Mouse (Mus musculus) heart, embryonic 11.5 days (tissue): ENCODE data around the gene Serf2. TPM values are rescaled to one million over a fixed set of nuclear protein-coding genes. Genes with fewer than 3 reads are reported as not detected.

Experiments
- ATAC-seq: fragments of 200-750 bp; cut with Nextera tagmentation; replicated peaks from 2 replicates; pipeline ENCODE4 v1.8.0; 2017; ENCODE audit warnings: moderate library complexity; ENCODE audit not compliant: insufficient number of reproducible peaks, low FRiP score, low TSS enrichment
- H3K27ac ChIP-seq: fragments of 300-500 bp; sonication (generic); 2 replicates; pipeline ENCODE4 v1.5.1; 2014; ENCODE audit warnings: mild to moderate bottlenecking, low read depth, low read length
- H3K27me3 ChIP-seq: fragments of 300-500 bp; sonication (generic); 2 replicates; pipeline ENCODE4 v1.6.1; 2014; ENCODE audit warnings: mild to moderate bottlenecking, low read length, mixed read lengths; ENCODE audit not compliant: control insufficient read depth, insufficient read depth
- H3K36me3 ChIP-seq: fragments of 300-500 bp; sonication (generic); 2 replicates; pipeline ENCODE4 v1.6.1; 2014; ENCODE audit warnings: mild to moderate bottlenecking, low read length, moderate library complexity, mixed read lengths; ENCODE audit not compliant: control insufficient read depth, insufficient read depth
- H3K4me1 ChIP-seq: fragments of 300-500 bp; sonication (generic); 2 replicates; pipeline ENCODE4 v1.6.1; 2014; ENCODE audit warnings: low read length; ENCODE audit not compliant: control insufficient read depth, insufficient read depth
- H3K4me2 ChIP-seq: fragments of 300-500 bp; sonication (generic); 2 replicates; pipeline ENCODE4 v1.6.1; 2014; ENCODE audit warnings: mild to moderate bottlenecking, moderate library complexity
- H3K4me3 ChIP-seq: fragments of 300-500 bp; sonication (generic); 2 replicates; pipeline ENCODE4 v1.5.1; 2014; ENCODE audit warnings: low read depth, low read length
- H3K9ac ChIP-seq: fragments of 300-500 bp; sonication (generic); 2 replicates; pipeline ENCODE4 v1.6.1; 2014; ENCODE audit warnings: mild to moderate bottlenecking, low read depth, low read length, moderate library complexity
- H3K9me3 ChIP-seq: fragments of 300-500 bp; sonication (generic); replicated peaks from 2 replicates; pipeline ENCODE4 v1.6.1; 2016; ENCODE audit warnings: low read length; ENCODE audit not compliant: control insufficient read depth
- WGBS: fragments of 180-500 bp; shearing (Covaris S2); extraction: QIAGEN DNeasy Blood & Tissue Kit; methylation state at CpG from one replicate; pipeline ENCODE4 v1.1.7; 2014; ENCODE audit not compliant: insufficient replicate concordance; 5-methylcytosine and 5-hydroxymethylcytosine counted together
- polyA plus RNA-seq: library from polyadenylated mRNA; unstranded; fragments of >200 nt; fragmentation: Nextera tagmentation; extraction: Ambion mirVana; gene quantifications from 2 replicates; pipeline ENCODE4 v1.2.1, GENCODE M21; 2014

Serf2 gene
- polyA plus RNA-seq, 1 experiment from 2014 or later = 603 TPM

DNA sequence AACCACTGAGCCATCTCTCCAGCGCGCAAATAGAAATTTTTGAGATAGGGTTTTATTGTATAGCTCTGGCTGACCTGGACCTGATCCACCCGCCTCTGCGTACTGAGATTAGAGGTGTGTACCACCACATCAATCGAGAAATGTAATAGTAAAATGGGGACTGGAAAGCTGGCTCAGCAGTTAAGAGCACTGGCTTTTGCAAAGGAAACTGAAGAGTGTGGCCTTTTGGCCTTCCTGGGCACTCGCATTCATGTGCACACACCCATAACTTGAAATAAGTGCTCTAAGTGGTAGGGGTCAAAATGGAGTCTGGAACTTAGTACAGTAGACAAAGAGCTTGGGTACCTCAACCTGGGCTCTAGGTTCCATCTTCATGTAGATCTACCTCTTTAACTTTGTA lies 32.6 kb upstream of the Serf2 start:
- Histone ChIP-seq H3K36me3 (peaks cover 7% of the 10 kb centered on the region), H3K27ac (no peak overlapping the region), H3K27me3 (no peaks in the 10 kb centered on the region), H3K4me1 (peaks cover 16% of the 10 kb centered on the region), H3K9me3 (no peaks in the 10 kb centered on the region), H3K4me2 (peak overlapping the region; percentile 79), H3K4me3 (no peak overlapping the region), H3K9ac (no peak overlapping the region)
- ATAC-seq = no peak
- 85% methylated on average over 6 of the region's 6 CpGs for WGBS

DNA sequence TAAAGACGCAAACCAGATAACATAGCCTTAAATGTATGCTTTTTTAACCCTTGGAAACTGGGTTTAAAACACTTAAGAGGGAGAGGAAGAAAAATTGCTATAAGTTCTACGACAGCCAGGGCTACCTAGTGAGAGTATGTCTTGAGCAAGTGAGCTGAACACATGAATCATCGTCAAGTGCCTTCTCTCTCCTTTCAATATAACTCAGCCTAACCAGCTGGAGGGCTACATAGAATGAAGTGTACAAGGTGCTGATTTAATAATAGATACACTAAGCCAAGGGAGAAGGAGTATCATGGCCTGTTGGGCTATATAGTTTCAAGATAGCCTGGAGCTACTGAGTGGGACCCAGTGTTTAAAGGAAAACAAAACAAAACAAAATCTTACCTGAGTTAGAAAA lies 30.5 kb upstream of the Serf2 start:
- Histone ChIP-seq H3K4me1 (peaks cover 16% of the 10 kb centered on the region), H3K4me3 (no peak overlapping the region), H3K9ac (no peak overlapping the region), H3K4me2 (no peak overlapping the region), H3K27ac (no peak overlapping the region), H3K27me3 (no peaks in the 10 kb centered on the region), H3K9me3 (no peaks in the 10 kb centered on the region), H3K36me3 (peaks cover 18% of the 10 kb centered on the region)
- ATAC-seq = no peak
- WGBS = 85% methylated on average over 3 of the region's 3 CpGs

DNA sequence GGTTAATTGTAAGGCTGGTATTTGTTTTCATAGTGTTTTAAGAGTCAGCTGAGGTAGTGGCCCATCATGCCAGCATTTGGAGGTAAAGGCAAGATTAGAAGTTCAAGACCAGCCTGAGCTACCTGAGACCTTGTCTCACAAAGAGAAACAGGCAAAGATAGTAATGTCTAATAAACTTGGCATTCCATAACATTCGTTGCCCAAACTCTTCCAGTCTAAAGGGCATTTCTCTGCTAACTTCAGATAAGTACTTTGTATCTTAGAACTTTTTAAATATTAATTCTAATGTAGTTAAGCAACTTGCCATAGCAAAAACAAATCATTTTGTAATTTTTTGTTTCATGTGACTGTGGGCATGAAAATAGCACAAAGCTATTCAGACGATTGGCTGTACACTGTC lies 25.8 kb upstream of the Serf2 start:
- no peak overlapping the region for H3K9ac ChIP-seq
- H3K36me3 ChIP-seq = peaks cover 35% of the 10 kb centered on the region
- no peak overlapping the region for H3K27ac ChIP-seq
- no peaks in the 10 kb centered on the region for H3K9me3 ChIP-seq
- H3K4me3 ChIP-seq = no peak overlapping the region
- H3K4me1 ChIP-seq = no peaks in the 10 kb centered on the region
- WGBS = 93% methylated on average over 2 of the region's 2 CpGs
- ATAC-seq = no peak
- H3K27me3 ChIP-seq = no peaks in the 10 kb centered on the region
- no peak overlapping the region for H3K4me2 ChIP-seq

DNA sequence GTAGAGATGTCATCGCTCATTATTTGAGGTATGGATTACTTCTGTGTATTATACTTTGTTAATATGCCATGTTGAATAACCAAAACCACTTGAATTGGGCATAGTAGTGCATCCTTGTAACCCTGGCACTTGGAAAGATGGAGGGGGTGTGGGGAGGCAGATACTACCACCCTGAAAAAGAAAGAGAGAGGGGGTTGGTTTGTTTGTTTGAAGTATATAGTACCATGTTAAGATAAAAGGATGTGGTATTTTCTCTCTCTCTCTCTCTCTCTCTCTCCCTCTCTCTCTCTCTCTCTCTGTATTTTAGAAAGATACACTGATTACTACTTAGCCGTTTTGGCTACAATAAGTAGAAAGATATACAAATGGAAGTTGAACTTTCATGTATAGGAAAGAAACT lies 23.1 kb upstream of the Serf2 start:
- no peak for ATAC-seq
- Histone ChIP-seq H3K27ac (no peak overlapping the region), H3K27me3 (no peaks in the 10 kb centered on the region), H3K4me2 (no peak overlapping the region), H3K4me1 (no peaks in the 10 kb centered on the region), H3K9me3 (no peaks in the 10 kb centered on the region), H3K9ac (no peak overlapping the region), H3K4me3 (no peak overlapping the region), H3K36me3 (peaks cover 42% of the 10 kb centered on the region)
- 85% methylated on average over 2 of the region's 2 CpGs for WGBS

DNA sequence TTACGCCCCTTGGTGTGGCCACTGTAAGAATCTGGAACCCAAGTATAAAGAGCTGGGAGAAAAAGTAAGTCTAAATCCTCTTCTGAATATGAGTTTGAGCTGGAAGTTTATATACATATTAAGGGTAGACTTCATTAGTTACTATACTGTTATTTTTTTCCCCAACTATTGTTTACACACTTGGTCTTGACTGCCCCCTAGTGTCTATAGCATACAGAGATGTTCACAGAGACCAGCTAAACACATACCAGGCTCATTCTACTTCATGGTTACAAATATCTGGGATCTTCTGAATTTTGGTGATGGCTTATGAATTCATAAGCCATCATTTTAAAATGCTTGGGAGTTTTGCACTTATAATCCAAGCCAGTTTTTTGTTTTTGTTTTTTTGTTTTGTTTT lies 14.1 kb upstream of the Serf2 start:
- H3K27ac ChIP-seq = no peak overlapping the region
- ATAC-seq = no peak
- H3K36me3 ChIP-seq = peaks cover 63% of the 10 kb centered on the region
- no peak overlapping the region for H3K4me3 ChIP-seq
- no peaks in the 10 kb centered on the region for H3K4me1 ChIP-seq
- no peaks in the 10 kb centered on the region for H3K9me3 ChIP-seq
- no peak overlapping the region for H3K9ac ChIP-seq
- H3K27me3 ChIP-seq = no peaks in the 10 kb centered on the region
- no peak overlapping the region for H3K4me2 ChIP-seq
- 86% methylated on average over 1 of the region's 1 CpGs for WGBS

DNA sequence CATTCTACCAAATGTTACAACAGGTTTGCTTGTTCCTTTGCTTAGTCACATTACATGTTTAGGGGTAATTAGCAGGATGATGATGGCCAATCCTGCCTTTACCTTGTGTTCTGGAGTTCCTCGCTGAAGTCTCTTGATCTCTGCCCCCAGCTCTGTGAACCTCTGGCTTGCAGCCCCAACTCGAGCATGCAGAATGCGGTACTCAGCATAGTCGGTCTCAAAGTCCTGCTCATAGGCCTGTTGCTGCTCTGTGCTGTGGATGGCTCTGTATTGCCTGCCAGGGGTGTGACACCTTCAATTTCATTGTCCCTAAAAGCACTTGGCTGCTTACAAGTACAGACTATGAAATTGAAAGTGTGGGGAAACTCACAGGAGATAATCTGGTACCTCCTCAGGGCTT lies 9.2 kb upstream of the Serf2 start:
- peaks cover 29% of the 10 kb centered on the region for H3K36me3 ChIP-seq

DNA sequence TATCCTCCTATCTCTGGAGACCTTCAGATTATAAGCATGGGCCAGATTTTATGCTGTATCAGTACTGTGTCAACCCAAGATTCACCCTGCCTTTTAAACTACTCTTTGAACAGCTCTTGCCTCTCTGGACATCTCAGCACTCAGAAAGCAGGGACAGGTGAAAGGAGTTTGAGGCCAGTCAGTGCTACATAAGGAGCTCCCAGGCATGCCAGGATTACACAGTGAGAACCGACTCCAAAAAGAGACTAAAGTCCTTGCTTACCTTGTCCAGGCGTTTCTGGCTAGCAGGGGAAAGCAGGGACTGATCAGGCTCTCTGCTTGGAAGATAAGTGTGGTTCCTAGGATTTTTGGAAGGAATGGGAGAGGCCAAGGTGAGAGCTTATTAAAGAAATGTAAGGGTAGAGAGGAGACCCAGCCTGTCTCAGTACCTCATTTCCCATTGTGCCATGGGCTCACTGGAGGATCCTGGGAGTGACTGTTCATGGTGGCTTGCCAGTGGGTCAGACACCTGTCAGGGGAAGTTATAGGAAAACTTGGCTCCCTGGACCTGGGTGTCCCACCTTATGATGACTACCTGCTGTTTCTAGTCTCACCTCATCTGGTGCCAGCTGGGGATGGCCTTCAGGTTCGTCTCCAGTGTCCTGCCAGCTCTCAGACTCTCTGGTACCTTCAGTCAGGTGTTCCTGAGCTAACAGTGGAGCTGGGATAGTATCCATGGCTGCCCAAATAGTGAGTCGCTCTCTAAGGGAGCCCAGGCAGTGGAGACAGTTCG lies 8.0 kb upstream of the Serf2 start:
- no peak overlapping the region for H3K9ac ChIP-seq
- H3K27me3 ChIP-seq = no peaks in the 10 kb centered on the region
- peaks cover 17% of the 10 kb centered on the region for H3K36me3 ChIP-seq
- no peak overlapping the region for H3K27ac ChIP-seq
- no peak overlapping the region for H3K4me2 ChIP-seq
- ATAC-seq = no peak
- no peak overlapping the region for H3K4me3 ChIP-seq
- 45% methylated on average over 5 of the region's 5 CpGs for WGBS
- no peaks in the 10 kb centered on the region for H3K9me3 ChIP-seq
- H3K4me1 ChIP-seq = peaks cover 8% of the 10 kb centered on the region

More for the DNA sequence above, 9.2 kb upstream of the Serf2 start:
- no peaks in the 10 kb centered on the region for H3K9me3 ChIP-seq
- no peak overlapping the region for H3K4me3 ChIP-seq
- H3K4me2 ChIP-seq = no peak overlapping the region
- no peak overlapping the region for H3K27ac ChIP-seq
- WGBS = 72% methylated on average over 4 of the region's 4 CpGs
- no peaks in the 10 kb centered on the region for H3K27me3 ChIP-seq
- no peak overlapping the region for H3K9ac ChIP-seq
- no peak for ATAC-seq
- peaks cover 8% of the 10 kb centered on the region for H3K4me1 ChIP-seq

DNA sequence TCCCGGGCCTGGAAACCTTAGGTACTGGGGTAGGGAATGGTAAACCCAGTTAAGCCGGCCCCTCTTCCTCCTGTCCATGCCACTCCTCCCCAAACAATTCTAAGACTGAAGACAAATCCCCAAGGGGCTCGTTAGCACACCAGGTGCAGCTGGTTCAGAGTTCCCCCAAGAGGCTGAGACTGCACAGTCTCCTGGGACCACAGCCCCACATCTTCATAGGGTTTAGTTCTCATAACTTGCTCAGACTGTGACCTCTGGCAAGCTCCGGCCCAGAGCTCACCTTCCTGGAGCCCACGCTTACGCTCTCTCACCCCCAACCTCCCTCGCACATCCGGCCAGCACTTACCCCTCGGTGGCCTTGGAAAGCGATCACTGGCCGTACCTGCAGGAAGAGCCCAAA lies 7.2 kb upstream of the Serf2 start:
- Histone ChIP-seq H3K9ac (0 out of 2 replicates have a peak overlapping the region, but pooled peaks have one; percentile 60), H3K36me3 (peaks cover 17% of the 10 kb centered on the region), H3K27me3 (no peaks in the 10 kb centered on the region), H3K9me3 (no peaks in the 10 kb centered on the region), H3K27ac (no peak overlapping the region), H3K4me2 (peak overlapping the region; percentile 91), H3K4me3 (peak overlapping the region; percentile 52), H3K4me1 (peaks cover 8% of the 10 kb centered on the region)
- 11% methylated on average over 11 of the region's 11 CpGs for WGBS
- ATAC-seq = no peak
